Mouse (Mus musculus): ENCODE data around the gene Syn3. TPM values are rescaled to one million over a fixed set of nuclear protein-coding genes. Genes with fewer than 3 reads are reported as not detected.
A peak's percentile ranks its signal among the peaks of the same experiment; 100 is the strongest.

The Syn3 gene
- polyA plus RNA-seq, 1 experiment: 9.5 TPM

DNA sequence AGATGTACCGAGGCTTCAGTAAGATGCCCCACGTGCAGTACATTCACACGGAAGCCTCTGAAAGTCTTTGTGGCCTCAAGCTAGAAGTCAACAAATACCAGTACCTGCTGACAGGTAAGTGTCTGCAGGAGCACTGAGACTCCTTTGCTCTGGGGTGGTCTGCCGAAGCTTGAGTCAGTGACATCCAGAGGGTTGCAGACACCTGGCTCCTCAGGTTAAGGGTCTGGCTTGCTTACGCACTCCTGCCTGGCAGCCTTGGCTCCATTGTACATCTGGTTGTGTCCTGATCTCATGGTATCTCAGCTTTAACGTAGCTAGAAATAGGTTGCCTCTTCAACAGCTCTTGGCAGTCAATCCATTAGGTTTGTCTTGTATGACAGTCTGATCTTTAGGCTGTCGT, 154.8 kb downstream of the Syn3 start:
- DNase-seq: no peak
- 94% methylated on average over 7 of the region's 7 CpGs for WGBS
- Histone ChIP-seq H3K4me3 (replicated peaks; ENCODE audit: insufficient read depth, low read depth, low read length) (no peak overlapping the region), H3K27me3 (ENCODE audit: control insufficient read depth, insufficient read depth, low read length) (no peaks in the 10 kb centered on the region), H3K4me1 (ENCODE audit: control insufficient read depth, insufficient read depth, low read length) (peaks cover 23% of the 10 kb centered on the region), H3K27ac (ENCODE audit: insufficient read depth, low read length) (no peak overlapping the region)
- TF ChIP-seq CTCF (IDR thresholded peaks at IDR 0.05; ENCODE audit: borderline replicate concordance, insufficient read depth, low read depth, low read length): no peak
- TF ChIP-seq POLR2A (IDR thresholded peaks at IDR 0.05; ENCODE audit: borderline replicate concordance, insufficient read depth, low read length): no peak

DNA sequence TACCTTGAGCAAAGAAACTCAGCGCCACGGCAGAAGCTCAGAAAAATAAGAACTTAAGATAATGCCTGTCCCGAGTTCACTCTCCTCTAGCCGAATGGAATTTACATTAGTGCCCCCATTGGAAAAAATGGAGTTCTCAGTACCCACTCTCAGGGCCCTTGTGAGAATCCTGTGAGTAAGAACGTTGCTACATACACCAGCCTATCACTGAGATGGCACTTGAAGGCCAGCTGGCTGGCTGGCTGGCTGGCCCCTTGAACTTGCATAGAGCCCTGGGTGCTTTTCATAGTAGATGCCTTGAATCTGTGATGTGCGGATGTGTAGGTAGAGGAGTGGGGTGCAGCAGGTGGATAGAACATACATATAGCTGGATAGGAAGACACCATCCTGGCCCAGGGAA, 155.3 kb downstream of the Syn3 start:
- 94% methylated on average over 6 of the region's 6 CpGs for WGBS
- Histone ChIP-seq H3K4me3 (replicated peaks; ENCODE audit: insufficient read depth, low read depth, low read length) (no peak overlapping the region), H3K27me3 (ENCODE audit: control insufficient read depth, insufficient read depth, low read length) (no peaks in the 10 kb centered on the region), H3K4me1 (ENCODE audit: control insufficient read depth, insufficient read depth, low read length) (peaks cover 28% of the 10 kb centered on the region), H3K27ac (ENCODE audit: insufficient read depth, low read length) (no peak overlapping the region)
- TF ChIP-seq POLR2A (IDR thresholded peaks at IDR 0.05; ENCODE audit: borderline replicate concordance, insufficient read depth, low read length) (no peak), CTCF (IDR thresholded peaks at IDR 0.05; ENCODE audit: borderline replicate concordance, insufficient read depth, low read depth, low read length) (no peak)
- no peak for DNase-seq

DNA sequence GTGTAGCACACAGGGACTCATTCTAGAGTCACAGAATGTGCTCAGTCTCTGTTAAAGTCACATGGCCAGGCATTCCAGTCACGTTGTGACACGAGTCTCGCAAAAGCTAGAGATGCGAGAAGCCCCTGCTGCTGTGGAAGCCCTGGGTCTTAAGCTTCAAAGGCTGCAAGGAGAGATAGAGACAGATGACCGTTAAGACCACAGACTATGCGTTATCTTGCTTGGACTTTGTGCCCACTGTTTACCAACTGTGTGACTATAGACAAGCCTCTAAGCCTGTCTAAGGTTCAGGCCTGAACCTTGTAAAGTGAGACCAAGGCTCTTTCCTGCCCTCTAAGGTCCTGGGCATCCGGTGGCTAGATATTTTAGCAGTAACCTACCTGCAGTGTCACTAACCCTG, 156.0 kb downstream of the Syn3 start:
- H3K27ac ChIP-seq (ENCODE audit: insufficient read depth, low read length): no peak overlapping the region; the same call in 1 of the 2 replicates
- WGBS: 86% methylated on average over 7 of the region's 7 CpGs
- no peak for DNase-seq
- H3K27me3 ChIP-seq (ENCODE audit: control insufficient read depth, insufficient read depth, low read length): no peaks in the 10 kb centered on the region
- peaks cover 28% of the 10 kb centered on the region for H3K4me1 ChIP-seq (ENCODE audit: control insufficient read depth, insufficient read depth, low read length)
- TF ChIP-seq POLR2A (IDR thresholded peaks at IDR 0.05; ENCODE audit: borderline replicate concordance, insufficient read depth, low read length) (no peak), CTCF (IDR thresholded peaks at IDR 0.05; ENCODE audit: borderline replicate concordance, insufficient read depth, low read depth, low read length) (no peak)
- H3K4me3 ChIP-seq (replicated peaks; ENCODE audit: insufficient read depth, low read depth, low read length): no peak overlapping the region

DNA sequence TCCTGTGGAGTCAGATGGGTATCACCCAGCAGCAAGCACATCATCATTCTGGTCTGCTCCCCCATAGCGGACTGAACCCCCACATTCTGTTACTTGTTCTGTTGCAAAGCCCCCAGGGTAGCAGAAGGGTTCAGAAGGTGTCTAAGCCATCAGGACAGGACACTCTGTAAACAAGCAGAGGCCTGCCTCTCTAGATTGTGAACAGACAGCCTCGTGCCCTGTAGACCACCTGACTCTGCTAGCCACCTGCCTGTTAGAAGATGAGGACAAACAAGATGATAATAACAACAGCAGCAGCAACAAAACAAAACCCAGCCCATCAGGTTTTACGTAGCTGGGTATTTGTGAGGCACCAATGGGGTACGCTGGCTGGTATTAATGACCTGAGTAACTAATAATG, 156.5 kb downstream of the Syn3 start:
- TF ChIP-seq POLR2A (IDR thresholded peaks at IDR 0.05; ENCODE audit: borderline replicate concordance, insufficient read depth, low read length): no peak
- no peak for TF ChIP-seq CTCF (IDR thresholded peaks at IDR 0.05; ENCODE audit: borderline replicate concordance, insufficient read depth, low read depth, low read length)
- 92% methylated on average over 4 of the region's 4 CpGs for WGBS
- H3K27me3 ChIP-seq (ENCODE audit: control insufficient read depth, insufficient read depth, low read length): no peaks in the 10 kb centered on the region
- H3K4me1 ChIP-seq (ENCODE audit: control insufficient read depth, insufficient read depth, low read length): peaks cover 28% of the 10 kb centered on the region
- DNase-seq: no peak
- no peak overlapping the region; the same call in 1 of the 2 replicates for H3K27ac ChIP-seq (ENCODE audit: insufficient read depth, low read length)
- no peak overlapping the region for H3K4me3 ChIP-seq (replicated peaks; ENCODE audit: insufficient read depth, low read depth, low read length)

DNA sequence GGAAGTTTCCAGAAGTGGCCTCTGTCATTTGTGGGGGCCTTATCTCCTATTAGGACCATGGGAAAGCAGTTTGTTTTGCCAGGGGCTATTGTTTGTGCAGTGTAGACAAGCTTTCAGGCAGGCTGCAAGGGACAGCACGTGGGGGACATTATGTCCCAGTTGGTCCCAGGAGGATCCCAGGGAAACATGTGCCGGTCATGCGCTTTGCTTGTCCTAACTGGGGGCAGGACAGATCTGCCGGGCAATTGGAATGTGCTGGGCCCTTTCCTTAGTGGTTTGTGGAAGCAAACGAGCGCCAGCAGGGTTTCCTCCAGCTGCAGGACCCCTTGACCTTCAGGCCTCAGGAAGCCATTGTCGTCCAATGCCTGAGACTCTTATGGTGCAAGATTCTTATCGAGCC, 157.1 kb downstream of the Syn3 start:
- TF ChIP-seq CTCF (IDR thresholded peaks at IDR 0.05; ENCODE audit: borderline replicate concordance, insufficient read depth, low read depth, low read length) (no peak), POLR2A (IDR thresholded peaks at IDR 0.05; ENCODE audit: borderline replicate concordance, insufficient read depth, low read length) (no peak)
- 85% methylated on average over 8 of the region's 8 CpGs for WGBS
- Histone ChIP-seq H3K4me3 (replicated peaks; ENCODE audit: insufficient read depth, low read depth, low read length) (no peak overlapping the region), H3K4me1 (ENCODE audit: control insufficient read depth, insufficient read depth, low read length) (peaks cover 28% of the 10 kb centered on the region), H3K27ac (ENCODE audit: insufficient read depth, low read length) (no peak overlapping the region; the same call in 1 of the 2 replicates), H3K27me3 (ENCODE audit: control insufficient read depth, insufficient read depth, low read length) (no peaks in the 10 kb centered on the region)
- DNase-seq: no peak

GRCm38 (mm10) chr10:86340991-86341527, 157.6 kb downstream of the Syn3 start:
- H3K4me3 ChIP-seq (replicated peaks; ENCODE audit: insufficient read depth, low read depth, low read length): no peak overlapping the region
- 92% methylated on average over 3 of the region's 3 CpGs for WGBS
- no peaks in the 10 kb centered on the region for H3K27me3 ChIP-seq (ENCODE audit: control insufficient read depth, insufficient read depth, low read length)
- H3K4me1 ChIP-seq (ENCODE audit: control insufficient read depth, insufficient read depth, low read length): peaks cover 28% of the 10 kb centered on the region
- TF ChIP-seq CTCF (IDR thresholded peaks at IDR 0.05; ENCODE audit: borderline replicate concordance, insufficient read depth, low read depth, low read length) (no peak), POLR2A (IDR thresholded peaks at IDR 0.05; ENCODE audit: borderline replicate concordance, insufficient read depth, low read length) (no peak)
- DNase-seq: no peak
- H3K27ac ChIP-seq (ENCODE audit: insufficient read depth, low read length): no peak overlapping the region

GRCm38 (mm10) chr10:86340421-86340820, 158.3 kb downstream of the Syn3 start:
- WGBS: 39% methylated on average over 7 of the region's 7 CpGs
- H3K27ac ChIP-seq (ENCODE audit: insufficient read depth, low read length): peak overlapping the region; percentile 82

GRCm38 (mm10) chr10:86339649-86340379, 158.9 kb downstream of the Syn3 start:
- TF ChIP-seq POLR2A (IDR thresholded peaks at IDR 0.05; ENCODE audit: borderline replicate concordance, insufficient read depth, low read length) (0 out of 2 replicates have a peak, but pooled peaks have one; percentile 22), CTCF (IDR thresholded peaks at IDR 0.05; ENCODE audit: borderline replicate concordance, insufficient read depth, low read depth, low read length) (no peak)
- peak; percentile 96 for DNase-seq
- Histone ChIP-seq H3K4me1 (ENCODE audit: control insufficient read depth, insufficient read depth, low read length) (peaks cover 28% of the 10 kb centered on the region), H3K27ac (ENCODE audit: insufficient read depth, low read length) (peak overlapping the region; percentile 82), H3K27me3 (ENCODE audit: control insufficient read depth, insufficient read depth, low read length) (no peaks in the 10 kb centered on the region), H3K4me3 (replicated peaks; ENCODE audit: insufficient read depth, low read depth, low read length) (no peak overlapping the region)
- WGBS: 7% methylated on average over 2 of the region's 2 CpGs

More at GRCm38 (mm10) chr10:86340421-86340820, 158.3 kb downstream of the Syn3 start:
- H3K27me3 ChIP-seq (ENCODE audit: control insufficient read depth, insufficient read depth, low read length): no peaks in the 10 kb centered on the region
- peak; percentile 42 to 76 for DNase-seq
- no peak overlapping the region for H3K4me3 ChIP-seq (replicated peaks; ENCODE audit: insufficient read depth, low read depth, low read length)
- peaks cover 28% of the 10 kb centered on the region for H3K4me1 ChIP-seq (ENCODE audit: control insufficient read depth, insufficient read depth, low read length)
- TF ChIP-seq POLR2A (IDR thresholded peaks at IDR 0.05; ENCODE audit: borderline replicate concordance, insufficient read depth, low read length) (no peak), CTCF (IDR thresholded peaks at IDR 0.05; ENCODE audit: borderline replicate concordance, insufficient read depth, low read depth, low read length) (no peak)
